Mouse (Mus musculus) right cerebral cortex, postnatal 36 days (tissue): ENCODE data around the gene Olfr1247.
"Not testable (repeated sequence)": the region's sequence is repeated elsewhere in the genome, so short reads cannot be mapped to it uniquely, and the experiment has no call there.

Experiments
- DNase-seq, 2 experiments: peaks; one replicate each; pipeline ENCODE4 v3.0.0; 2022; ENCODE audit warnings: low spot score in 2 of 2, mixed read lengths in 1 of 2

The Olfr1247 gene

DNA sequence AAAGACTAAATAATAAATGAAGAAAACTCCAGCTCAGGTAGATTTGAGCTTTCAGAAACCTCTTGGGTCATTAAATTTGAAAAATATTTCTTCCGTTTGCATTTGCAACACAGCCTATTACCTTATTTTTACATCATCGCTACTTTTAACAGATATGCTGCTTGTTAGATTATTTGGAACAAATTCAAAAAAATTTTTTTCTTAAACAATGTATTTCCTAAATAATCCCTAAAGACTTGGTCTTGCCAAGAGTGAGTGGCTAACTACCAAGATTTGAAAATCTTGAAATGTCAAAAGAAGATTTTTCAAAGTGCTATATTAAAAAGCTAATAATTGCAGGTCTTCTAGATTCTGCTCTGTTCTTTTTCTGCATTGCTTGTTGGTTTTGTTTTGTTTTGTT, at the start of gene Olfr1247:
Gene Olfr1247 (minus strand): TSS at position 101 of the 400 bp plus-strand sequence.
- no peak for DNase-seq

DNA sequence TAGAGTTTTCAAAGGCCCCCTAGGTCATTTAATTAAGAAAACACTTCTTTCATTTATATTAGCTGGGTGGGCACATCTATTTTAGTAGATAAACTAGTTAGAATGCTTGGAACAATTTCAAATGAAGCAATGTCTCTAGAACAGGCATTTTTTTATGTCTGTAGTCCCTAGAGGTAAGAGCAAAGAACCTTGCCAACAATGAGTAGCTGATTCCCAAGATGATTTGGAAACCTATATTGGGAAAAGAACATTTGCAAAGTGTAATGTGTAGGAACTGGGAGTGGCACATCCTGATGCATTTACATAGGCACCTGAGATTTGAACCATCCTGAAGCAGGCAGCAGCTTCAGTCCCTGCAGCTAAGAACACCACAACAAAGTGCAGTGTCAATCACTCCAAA, 47.4 kb upstream of the Olfr1247 start, which contains the start of gene Olfr1250:
Gene Olfr1250 (minus strand): TSS at position 101 of the 400 bp plus-strand sequence.
- DNase-seq, result no peak

GRCm38 (mm10) chr2:89634883-89635282, 21.0 kb upstream of the Olfr1247 start, which contains the start of gene Olfr1249:
TSS of gene Olfr1249 (minus strand) at chr2:89634983.
- no peak for DNase-seq

DNA sequence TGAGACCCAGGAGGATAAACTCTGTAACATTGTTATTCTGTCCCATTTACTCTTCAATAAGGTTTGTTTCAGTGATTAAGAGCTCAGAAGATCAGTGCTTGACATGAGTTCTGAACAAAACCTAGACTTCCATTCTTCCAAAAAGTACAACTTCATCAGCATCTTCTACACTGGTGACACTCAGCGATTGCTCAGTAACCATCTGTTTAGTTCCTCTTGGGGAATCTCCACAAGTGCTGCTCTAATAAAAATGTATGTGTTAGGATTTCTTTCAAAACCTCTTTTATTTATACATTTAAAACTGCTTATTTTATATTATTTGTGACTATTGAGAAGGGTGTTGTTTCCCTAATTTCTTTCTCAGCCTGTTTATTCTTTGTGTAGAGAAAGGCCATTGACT, 4.2 kb upstream of the Olfr1247 start, which contains the start of gene Olfr1248:
Gene Olfr1248 (minus strand): TSS at position 101 of the 400 bp plus-strand sequence.
- not testable (repeated sequence) for DNase-seq

DNA sequence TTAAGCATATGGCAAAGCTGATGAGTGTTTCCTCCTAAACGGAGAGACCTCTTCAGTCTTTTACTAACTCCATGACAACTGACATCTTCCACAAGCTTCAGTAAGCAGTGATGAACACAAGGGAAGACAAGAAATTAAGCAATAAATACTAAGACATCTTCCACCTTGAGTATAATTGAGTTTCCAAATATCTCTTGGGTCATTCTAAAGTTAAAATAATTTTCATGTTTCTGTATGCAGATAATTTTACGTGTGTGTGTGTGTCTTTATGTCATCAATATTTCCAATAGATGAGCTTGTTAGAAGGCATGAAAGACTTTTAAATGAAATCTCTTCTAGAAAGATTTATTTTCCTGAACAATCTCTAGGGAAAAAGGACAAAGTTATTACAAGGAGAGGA, 20.9 kb downstream of the Olfr1247 start, which contains the start of gene Olfr1246:
Gene Olfr1246 (minus strand): TSS at position 101 of the 400 bp plus-strand sequence.
- no peak for DNase-seq

- DNase-seq, result no peak
Measured at GRCm38 (mm10) chr2:89578347-89578746, 35.6 kb downstream of the Olfr1247 start, which contains the start of gene Olfr1245. TSS of gene Olfr1245 (minus strand) at chr2:89578447.

DNA sequence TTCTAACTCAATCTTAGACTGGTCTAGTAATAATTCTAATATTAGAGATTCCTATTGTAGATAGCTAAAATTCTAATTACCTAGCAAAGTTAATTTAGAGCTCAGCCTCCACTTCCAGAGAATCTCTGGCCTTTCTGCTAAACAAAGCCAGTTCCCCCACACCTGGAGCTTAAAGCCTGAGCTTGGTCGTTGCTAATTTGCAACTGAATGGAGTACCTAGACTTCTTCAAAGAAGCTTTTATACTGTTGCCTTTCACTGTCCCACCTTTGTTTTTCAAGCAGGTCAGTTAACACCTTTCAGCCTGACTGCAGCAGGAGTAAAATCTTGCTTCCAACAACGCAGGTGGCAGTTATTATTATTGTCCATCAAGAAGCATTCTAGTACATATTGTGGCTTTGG, 51.2 kb downstream of the Olfr1247 start:
- DNase-seq, result not testable (repeated sequence)
